Mouse (Mus musculus): ENCODE measurements at regions not wholly inside any gene's neighbourhood (a gene's known extent, or its start where the extent isn't known, plus 50 kb on each side); places are given as distances from the start of the nearest gene placed in this dataset.

DNA sequence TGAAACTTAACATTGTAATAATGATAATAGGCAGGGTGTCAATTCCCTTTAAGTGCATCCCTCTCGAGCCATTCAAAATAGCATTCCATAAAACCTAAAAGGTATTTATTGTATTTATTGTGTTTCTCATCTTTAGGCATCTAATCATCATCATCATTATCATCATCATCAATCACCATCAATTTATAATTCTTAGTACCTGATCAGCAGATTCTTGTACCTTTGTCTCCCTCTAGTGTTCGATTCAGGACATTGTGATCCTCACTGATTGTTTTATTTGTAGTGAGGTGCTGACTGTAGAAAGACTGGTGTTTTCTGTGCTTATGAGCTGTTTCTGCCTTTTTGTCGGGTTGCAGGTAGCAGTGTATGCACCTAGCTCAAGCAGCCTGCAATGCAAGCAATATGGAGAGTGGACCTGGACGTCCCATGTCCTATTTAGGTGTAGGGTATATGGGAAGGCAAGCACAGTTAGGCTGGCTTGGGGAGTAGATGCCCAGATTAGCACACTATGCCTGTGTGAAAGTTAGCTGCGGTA is 177.4 kb upstream of the Gm28363 start:
- Histone ChIP-seq H3K4me3 (ENCODE audit: low read depth, low read length) (no peak overlapping the region), H3K9ac (ENCODE audit: low read length) (no peak overlapping the region), H3K4me1 (ENCODE audit: control insufficient read depth, insufficient read depth, low read length) (no peaks in the 10 kb centered on the region), H3K27me3 (ENCODE audit: control insufficient read depth, insufficient read depth, low read length) (no peaks in the 10 kb centered on the region), H3K4me2 (no peak overlapping the region), H3K9me3 (ENCODE audit: control insufficient read depth, low read length) (no peaks in the 10 kb centered on the region), H3K27ac (ENCODE audit: low read depth, low read length) (no peak overlapping the region), H3K36me3 (ENCODE audit: control insufficient read depth, insufficient read depth, low read length) (no peaks in the 10 kb centered on the region)
- WGBS: 29% methylated on average over 5 of the region's 5 CpGs
- DNase-seq (ENCODE audit: low spot score, missing footprints): peak; percentile 84
- ATAC-seq (ENCODE audit: low FRiP score): peak; percentile 58; the same call in 1 of the 2 replicates
